Mouse (Mus musculus): ENCODE measurements around the gene Uspl1.

Uspl1 gene

GRCm38 (mm10) chr5:149257518-149258281 is 73.5 kb downstream of the Uspl1 start:
- no peak for ATAC-seq (ENCODE audit: low TSS enrichment)

GRCm38 (mm10) chr5:149259093-149259492 is 74.9 kb downstream of the Uspl1 start:
- no peak for ATAC-seq (ENCODE audit: low TSS enrichment)

GRCm38 (mm10) chr5:149261449-149261848 is 77.3 kb downstream of the Uspl1 start:
- ATAC-seq (ENCODE audit: low TSS enrichment): no peak

- no peak for ATAC-seq (ENCODE audit: low TSS enrichment)
These were observed 77.7 kb downstream of the Uspl1 start for GRCm38 (mm10) chr5:149261866-149262265.

DNA sequence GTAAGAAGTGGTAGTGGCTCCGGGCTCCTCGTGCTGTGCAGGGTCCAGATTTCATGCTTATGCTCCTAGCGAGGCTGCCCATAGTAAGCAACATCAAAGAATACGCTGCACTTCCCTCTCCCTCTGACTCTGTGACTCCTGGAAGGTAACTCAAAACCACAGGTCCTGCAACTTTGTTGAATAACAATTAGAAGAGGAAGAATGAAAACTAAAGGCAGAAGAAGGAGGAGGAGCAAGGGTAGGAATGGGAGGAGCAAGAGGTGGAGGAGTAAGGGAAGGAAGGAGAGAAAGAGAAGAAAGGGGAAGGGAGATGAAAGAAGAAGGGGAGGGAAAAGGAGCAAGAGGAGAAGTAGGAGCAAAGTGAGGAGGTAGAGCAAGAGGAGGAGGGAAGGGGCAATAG is 80.3 kb downstream of the Uspl1 start, which contains the start of gene Alox5ap:
Alox5ap (plus strand) TSS at position 363 of the 400 bp plus-strand sequence.
- no peak for ATAC-seq (ENCODE audit: low TSS enrichment)

GRCm38 (mm10) chr5:149264878-149265279 is 80.7 kb downstream of the Uspl1 start:
- ATAC-seq (ENCODE audit: low TSS enrichment): no peak

All from frontal cortex, adult (tissue).